Mouse (Mus musculus) hindbrain, embryonic 15.5 days (tissue): ENCODE measurements around the gene Micu1. TPM values are rescaled to one million over a fixed set of nuclear protein-coding genes. Genes with fewer than 3 reads are reported as not detected.

ENCODE experiments used
- ATAC-seq: fragments of 200-750 bp; cut with Nextera tagmentation; 2 replicates; pipeline ENCODE4 v1.8.0; 2017; ENCODE audit warnings: low read depth, moderate number of reproducible peaks, moderate TSS enrichment; ENCODE audit not compliant: low FRiP score
- H3K27ac ChIP-seq: fragments of 300-500 bp; sonication (generic); replicated peaks from 2 replicates; pipeline ENCODE4 v1.5.1; 2015; ENCODE audit warnings: mild to moderate bottlenecking, inconsistent platforms
- H3K27me3 ChIP-seq: fragments of 300-500 bp; sonication (generic); 2 replicates; pipeline ENCODE4 v1.6.1; 2015; ENCODE audit warnings: control low read depth, inconsistent platforms
- H3K36me3 ChIP-seq: fragments of 300-500 bp; sonication (generic); 2 replicates; pipeline ENCODE4 v1.6.1; 2015; ENCODE audit warnings: control low read depth, inconsistent platforms
- H3K4me1 ChIP-seq: fragments of 300-500 bp; sonication (generic); replicated peaks from 2 replicates; pipeline ENCODE4 v1.6.1; 2015; ENCODE audit warnings: control low read depth, inconsistent platforms
- H3K4me2 ChIP-seq: fragments of 300-500 bp; sonication (generic); 2 replicates; pipeline ENCODE4 v1.6.1; 2015; ENCODE audit warnings: moderate library complexity, mild to moderate bottlenecking, inconsistent platforms
- H3K4me3 ChIP-seq: fragments of 300-500 bp; sonication (generic); 2 replicates; pipeline ENCODE4 v1.5.1; 2015; ENCODE audit warnings: mild to moderate bottlenecking, inconsistent platforms
- H3K9ac ChIP-seq: fragments of 300-500 bp; sonication (generic); 2 replicates; pipeline ENCODE4 v1.6.1; 2015; ENCODE audit warnings: inconsistent platforms
- H3K9me3 ChIP-seq: fragments of 300-500 bp; sonication (generic); 2 replicates; pipeline ENCODE4 v1.6.1; 2016; ENCODE audit warnings: control low read depth, inconsistent platforms
- WGBS: fragments of 180-500 bp; shearing (Covaris S2); methylation state at CpG from one replicate; pipeline ENCODE4 v1.1.7; 2015; 5-methylcytosine and 5-hydroxymethylcytosine counted together
- polyA plus RNA-seq: library from polyadenylated mRNA; unstranded; fragments of >200 nt; fragmentation: Nextera tagmentation; extraction: Ambion mirVana; gene quantifications from 2 replicates; pipeline ENCODE4 v1.2.1, GENCODE M21; 2015

Gene Micu1
- polyA plus RNA-seq, 1 experiment from 2014 or later: 79.7 TPM

DNA sequence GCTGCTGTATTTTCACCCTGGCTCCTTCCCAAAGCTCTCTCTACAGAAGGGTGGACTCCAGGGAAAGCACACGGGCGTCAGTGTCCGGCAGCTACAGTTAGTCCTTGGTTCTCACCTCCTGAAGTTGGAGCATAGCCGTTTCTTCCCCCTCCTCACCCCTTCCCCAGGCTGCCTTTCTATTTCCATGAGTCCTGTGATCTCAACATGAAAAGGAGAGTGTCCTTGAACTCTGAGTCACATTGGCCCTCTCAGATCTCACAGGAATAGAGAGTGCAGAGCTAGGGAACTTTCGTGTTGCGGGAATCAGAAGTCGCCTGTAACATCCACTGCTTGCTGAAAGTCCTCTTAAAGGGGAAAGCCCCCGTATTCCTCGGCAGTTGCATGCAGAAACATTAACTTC, 116.9 kb downstream of the Micu1 start:
- Histone ChIP-seq H3K27me3 (no peaks in the 10 kb centered on the region), H3K4me2 (no peak overlapping the region), H3K4me1 (peaks cover 4% of the 10 kb centered on the region; the same call in 1 of the 2 replicates), H3K27ac (no peak overlapping the region), H3K36me3 (no peaks in the 10 kb centered on the region), H3K4me3 (no peak overlapping the region), H3K9ac (no peak overlapping the region), H3K9me3 (no peaks in the 10 kb centered on the region)
- ATAC-seq: no peak
- 87% methylated on average over 9 of the region's 9 CpGs for WGBS

DNA sequence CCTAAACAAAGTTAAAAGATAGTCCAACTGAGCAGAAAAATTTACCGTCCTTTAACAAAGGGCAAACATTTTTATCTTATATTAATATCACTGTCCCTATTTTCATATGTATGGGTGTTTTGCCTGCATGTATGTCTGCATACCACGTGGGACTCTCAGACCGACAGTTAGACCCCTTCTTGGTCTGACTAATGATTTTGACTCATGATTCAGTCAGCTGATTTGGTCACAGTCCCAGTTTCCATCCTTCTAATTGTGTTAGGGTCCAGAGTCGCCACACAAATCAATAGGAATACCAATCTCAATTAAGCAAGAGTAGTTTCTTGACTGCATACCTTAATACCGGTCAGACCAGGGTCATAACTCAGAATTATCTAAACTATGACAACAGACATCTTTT, 118.6 kb downstream of the Micu1 start:
- no peaks in the 10 kb centered on the region for H3K36me3 ChIP-seq
- no peak overlapping the region for H3K4me2 ChIP-seq
- H3K9ac ChIP-seq: no peak overlapping the region
- no peak overlapping the region for H3K27ac ChIP-seq
- WGBS: 82% methylated on average over 5 of the region's 5 CpGs
- peaks cover 4% of the 10 kb centered on the region; the same call in 1 of the 2 replicates for H3K4me1 ChIP-seq
- no peaks in the 10 kb centered on the region for H3K9me3 ChIP-seq
- H3K4me3 ChIP-seq: no peak overlapping the region
- no peak for ATAC-seq
- H3K27me3 ChIP-seq: no peaks in the 10 kb centered on the region

DNA sequence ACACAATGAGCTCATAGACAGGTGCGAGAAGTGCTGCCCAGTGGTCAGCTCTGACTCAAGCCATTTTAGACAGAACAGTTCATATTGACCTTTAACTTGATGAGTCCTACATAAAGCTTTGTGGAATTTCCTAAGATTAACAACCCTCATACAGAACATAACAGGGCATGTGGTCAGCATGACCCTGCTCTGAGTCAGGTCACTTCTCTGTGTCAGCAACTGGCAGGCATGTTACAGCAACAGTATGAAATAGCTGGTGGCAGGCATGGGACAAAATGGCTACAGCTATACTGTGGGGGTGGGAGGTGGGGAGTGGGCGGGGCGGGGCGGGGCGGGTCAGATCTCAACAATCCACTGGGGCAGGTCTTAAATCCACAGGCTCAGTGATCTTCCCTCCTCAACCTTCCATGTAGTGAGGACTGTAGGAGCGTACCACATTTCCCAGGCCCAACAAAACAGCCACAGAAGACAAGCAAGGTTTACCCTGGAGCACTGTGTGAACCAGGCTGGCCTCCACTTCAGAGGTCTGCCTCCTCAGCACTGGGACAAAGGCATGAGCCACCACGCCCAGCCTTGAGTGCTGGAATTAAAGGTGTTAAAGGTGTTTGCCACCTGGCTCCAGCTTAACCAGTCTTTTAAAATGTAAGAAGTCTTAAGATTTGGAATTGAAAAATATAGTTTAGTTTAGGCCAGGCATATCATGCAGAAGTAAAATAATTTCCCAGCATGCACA, 119.2 kb downstream of the Micu1 start:
- Histone ChIP-seq H3K9ac (no peak overlapping the region), H3K9me3 (no peaks in the 10 kb centered on the region), H3K27me3 (no peaks in the 10 kb centered on the region), H3K36me3 (no peaks in the 10 kb centered on the region), H3K4me3 (no peak overlapping the region), H3K4me1 (no peaks in the 10 kb centered on the region), H3K4me2 (no peak overlapping the region), H3K27ac (no peak overlapping the region)
- WGBS: 85% methylated on average over 7 of the region's 7 CpGs
- no peak for ATAC-seq

DNA sequence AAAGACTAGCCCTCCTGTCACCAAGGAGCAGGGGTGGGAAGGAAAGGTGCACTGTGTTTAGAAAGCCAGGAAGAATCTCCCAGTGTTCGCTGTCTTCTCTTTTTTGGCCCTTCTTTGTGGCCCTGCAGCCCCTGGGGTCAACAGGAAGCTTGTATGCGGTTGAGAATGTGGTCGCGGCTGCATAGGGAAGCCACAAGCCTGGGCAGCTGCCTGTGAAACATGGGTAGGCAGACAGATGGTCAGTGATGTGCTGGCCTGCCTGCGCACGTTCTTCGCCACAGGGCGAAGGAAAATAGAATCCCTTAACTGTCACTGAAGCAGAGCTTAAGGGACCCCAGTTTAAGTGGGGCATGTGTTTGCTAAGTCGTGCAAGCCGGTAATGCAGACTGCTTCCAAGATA, 120.6 kb downstream of the Micu1 start:
- Histone ChIP-seq H3K9ac (no peak overlapping the region), H3K27me3 (no peaks in the 10 kb centered on the region), H3K4me2 (no peak overlapping the region), H3K4me1 (no peaks in the 10 kb centered on the region), H3K27ac (no peak overlapping the region), H3K9me3 (no peaks in the 10 kb centered on the region), H3K4me3 (no peak overlapping the region), H3K36me3 (peaks cover 5% of the 10 kb centered on the region; the same call in 1 of the 2 replicates)
- no peak for ATAC-seq
- WGBS: 73% methylated on average over 10 of the region's 10 CpGs

DNA sequence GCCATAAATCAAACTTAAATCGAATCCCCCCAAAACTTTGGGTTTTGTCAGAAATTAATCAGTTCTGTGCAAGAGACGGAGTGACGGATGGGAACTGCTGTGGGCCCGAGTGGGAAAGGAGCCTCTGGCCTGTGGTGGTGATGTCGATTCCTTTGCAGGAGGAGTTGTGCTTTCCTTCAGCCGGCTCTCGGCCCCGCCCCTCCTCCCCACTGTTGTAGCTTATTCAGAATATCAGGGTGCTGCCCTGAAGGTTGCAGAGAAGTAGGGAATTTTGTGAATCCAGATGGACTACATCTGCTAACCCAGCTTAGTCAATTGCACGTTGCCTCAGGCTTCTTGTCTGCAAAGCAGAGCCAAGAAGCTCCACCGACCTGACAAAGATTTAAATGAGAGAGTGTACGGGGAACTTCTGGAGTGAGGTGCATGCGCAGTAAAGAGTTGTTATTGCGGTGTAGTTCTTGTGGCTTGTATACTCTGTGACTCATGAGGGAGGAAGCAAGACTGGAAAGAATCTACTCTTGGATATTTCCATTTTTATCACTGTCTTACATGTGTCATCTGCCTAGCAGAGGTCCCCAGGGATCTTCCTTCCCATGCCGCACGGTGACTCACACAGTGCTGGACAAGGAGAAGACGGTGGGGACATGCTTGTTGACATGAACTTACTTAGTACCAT, 123.0 kb downstream of the Micu1 start:
- no peak overlapping the region for H3K4me3 ChIP-seq
- H3K27me3 ChIP-seq: no peaks in the 10 kb centered on the region
- no peaks in the 10 kb centered on the region for H3K4me1 ChIP-seq
- ATAC-seq: no peak
- H3K36me3 ChIP-seq: peaks cover 18% of the 10 kb centered on the region
- H3K9me3 ChIP-seq: no peaks in the 10 kb centered on the region
- H3K4me2 ChIP-seq: no peak overlapping the region
- 79% methylated on average over 16 of the region's 16 CpGs for whole genome bisulfite sequencing
- H3K27ac ChIP-seq: no peak overlapping the region
- no peak overlapping the region for H3K9ac ChIP-seq

DNA sequence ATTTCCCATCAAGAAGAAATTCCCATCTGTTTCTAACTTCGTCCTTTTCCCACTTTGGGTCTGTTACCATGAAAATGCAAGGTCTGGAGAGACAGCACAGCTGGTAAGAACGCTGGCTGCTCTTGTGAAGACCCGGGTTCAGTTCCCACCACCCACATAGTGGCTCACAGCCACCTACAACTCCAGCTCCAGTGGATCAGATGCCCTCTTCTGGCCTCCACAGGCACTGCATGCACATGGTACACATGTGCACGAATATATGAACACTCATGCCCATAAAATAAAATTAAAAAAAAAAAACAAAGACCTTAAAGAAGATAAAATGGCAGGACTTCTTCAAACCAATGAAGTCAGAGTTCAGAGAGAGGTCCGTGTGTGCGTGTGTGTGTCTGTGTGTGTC, 127.6 kb downstream of the Micu1 start:
- Histone ChIP-seq H3K4me1 (no peaks in the 10 kb centered on the region), H3K4me3 (no peak overlapping the region), H3K9ac (no peak overlapping the region), H3K9me3 (no peaks in the 10 kb centered on the region), H3K4me2 (no peak overlapping the region), H3K27me3 (no peaks in the 10 kb centered on the region), H3K27ac (no peak overlapping the region), H3K36me3 (peaks cover 18% of the 10 kb centered on the region)
- ATAC-seq: no peak
- 98% methylated on average over 6 of the region's 6 CpGs for WGBS

DNA sequence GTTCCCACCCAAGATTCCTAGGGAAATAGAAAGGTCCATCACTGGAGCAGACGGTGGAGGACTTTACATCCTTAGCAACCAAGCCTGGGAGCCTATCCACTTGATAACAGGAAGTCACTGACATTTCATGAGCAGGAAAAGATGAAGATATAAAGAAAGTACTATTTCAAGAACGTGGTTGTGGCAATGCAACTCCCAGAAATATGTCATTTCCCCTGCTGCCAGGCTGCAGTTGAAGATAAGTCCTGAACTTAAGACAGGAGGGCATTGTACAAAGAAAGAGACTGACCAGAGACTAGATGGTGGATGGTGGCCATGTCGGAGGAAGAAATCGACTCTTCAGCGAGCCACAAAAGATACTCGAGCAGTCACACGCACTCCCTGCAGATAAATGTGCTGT, 129.7 kb downstream of the Micu1 start:
- Histone ChIP-seq H3K9me3 (no peaks in the 10 kb centered on the region), H3K4me3 (no peak overlapping the region), H3K4me2 (no peak overlapping the region), H3K27me3 (no peaks in the 10 kb centered on the region), H3K4me1 (no peaks in the 10 kb centered on the region), H3K9ac (no peak overlapping the region), H3K27ac (no peak overlapping the region), H3K36me3 (peaks cover 18% of the 10 kb centered on the region)
- WGBS: 89% methylated on average over 7 of the region's 7 CpGs
- no peak for ATAC-seq

DNA sequence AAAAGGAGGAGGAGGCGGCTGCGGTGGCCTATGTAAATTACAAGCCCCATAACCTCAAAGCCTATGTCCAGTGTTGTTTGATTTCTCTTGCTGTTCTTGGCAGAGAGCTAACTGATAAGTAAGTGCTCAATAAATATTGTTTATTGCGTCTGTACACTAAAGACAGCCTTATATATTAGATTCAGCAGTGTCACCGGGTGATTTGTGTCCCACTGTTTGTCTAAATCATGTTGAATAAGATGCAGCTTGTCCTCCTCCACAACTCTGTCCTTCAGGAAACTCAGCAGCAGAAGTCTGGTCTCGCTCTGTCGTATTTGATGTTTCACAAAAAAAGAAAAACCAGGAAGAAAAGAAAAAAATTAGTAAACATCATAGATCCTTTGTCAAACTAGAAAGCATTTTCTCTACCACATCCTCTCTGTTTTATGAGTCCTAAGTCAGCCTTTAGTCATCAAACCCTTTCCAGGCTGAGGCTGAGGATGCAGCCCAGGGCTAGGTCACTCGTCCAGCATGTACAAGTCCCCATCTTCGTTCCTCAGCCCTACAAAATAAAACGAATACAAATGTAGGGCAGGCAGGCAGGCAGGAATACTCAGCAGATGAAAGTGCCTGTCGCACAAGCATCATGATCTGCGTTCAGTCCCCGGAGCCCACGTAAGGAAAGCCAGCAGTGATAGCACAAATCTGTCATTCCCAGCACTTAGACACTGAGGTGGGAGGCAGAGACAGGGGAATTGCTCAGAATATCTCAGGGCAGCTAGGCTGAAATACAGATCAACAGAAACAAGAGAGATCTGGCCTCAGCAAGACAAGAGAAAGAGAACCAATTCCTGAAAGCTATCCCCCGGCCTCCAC, 133.3 kb downstream of the Micu1 start:
- 85% methylated on average over 14 of the region's 14 CpGs for WGBS
- no peak overlapping the region for H3K9ac ChIP-seq
- no peaks in the 10 kb centered on the region for H3K9me3 ChIP-seq
- no peak overlapping the region for H3K4me3 ChIP-seq
- H3K4me2 ChIP-seq: no peak overlapping the region
- H3K4me1 ChIP-seq: no peaks in the 10 kb centered on the region
- no peak overlapping the region for H3K27ac ChIP-seq
- H3K36me3 ChIP-seq: no peaks in the 10 kb centered on the region
- no peak for ATAC-seq
- no peaks in the 10 kb centered on the region for H3K27me3 ChIP-seq

DNA sequence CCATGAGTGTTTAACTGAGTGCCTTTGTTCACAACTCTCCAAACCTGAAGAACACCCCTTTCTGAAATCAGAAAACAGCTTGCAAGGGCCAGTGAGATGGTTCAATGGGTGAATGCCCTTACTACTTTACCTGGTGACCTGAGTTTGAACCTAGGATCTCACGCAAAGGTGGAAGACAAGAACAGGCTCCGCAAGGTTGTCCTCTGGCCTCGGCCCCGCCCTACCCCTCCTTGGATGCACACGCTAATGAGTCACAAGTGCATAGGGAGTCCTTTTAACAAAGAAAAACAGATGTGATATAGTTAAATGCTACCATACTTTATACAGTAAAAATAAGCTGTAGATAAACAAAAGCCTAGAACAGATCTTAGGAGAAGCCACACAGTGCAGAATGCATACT, 135.2 kb downstream of the Micu1 start:
- H3K27me3 ChIP-seq: no peaks in the 10 kb centered on the region
- no peak overlapping the region for H3K4me3 ChIP-seq
- ATAC-seq: no peak
- no peaks in the 10 kb centered on the region for H3K4me1 ChIP-seq
- 97% methylated on average over 5 of the region's 5 CpGs for WGBS
- H3K4me2 ChIP-seq: no peak overlapping the region
- no peaks in the 10 kb centered on the region for H3K36me3 ChIP-seq
- no peak overlapping the region for H3K27ac ChIP-seq
- no peaks in the 10 kb centered on the region for H3K9me3 ChIP-seq
- H3K9ac ChIP-seq: no peak overlapping the region

DNA sequence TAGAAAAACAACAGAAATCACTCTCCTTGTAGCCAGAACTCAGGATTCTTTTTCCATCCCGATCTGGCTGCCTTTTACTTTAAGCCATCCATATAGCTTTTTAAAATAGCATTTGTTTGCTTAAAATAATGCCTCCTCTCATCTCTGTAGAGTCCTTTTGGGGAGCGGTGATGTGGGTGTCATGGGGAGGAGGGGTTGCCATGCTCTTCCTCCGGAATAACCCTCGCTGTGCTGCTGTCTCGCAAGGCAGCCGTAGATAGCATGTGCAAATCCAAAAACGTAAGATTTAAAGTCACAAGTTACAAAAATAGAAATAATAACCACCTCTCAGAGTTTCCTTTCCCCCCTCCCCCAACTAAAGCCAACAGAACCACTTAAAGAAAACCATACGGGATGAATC, 139.2 kb downstream of the Micu1 start:
- Histone ChIP-seq H3K27me3 (no peaks in the 10 kb centered on the region), H3K9ac (no peak overlapping the region), H3K4me1 (peaks cover 6% of the 10 kb centered on the region; the same call in 1 of the 2 replicates), H3K27ac (no peak overlapping the region), H3K4me3 (no peak overlapping the region), H3K36me3 (no peaks in the 10 kb centered on the region), H3K4me2 (no peak overlapping the region), H3K9me3 (no peaks in the 10 kb centered on the region)
- 95% methylated on average over 8 of the region's 8 CpGs for WGBS
- ATAC-seq: no peak

DNA sequence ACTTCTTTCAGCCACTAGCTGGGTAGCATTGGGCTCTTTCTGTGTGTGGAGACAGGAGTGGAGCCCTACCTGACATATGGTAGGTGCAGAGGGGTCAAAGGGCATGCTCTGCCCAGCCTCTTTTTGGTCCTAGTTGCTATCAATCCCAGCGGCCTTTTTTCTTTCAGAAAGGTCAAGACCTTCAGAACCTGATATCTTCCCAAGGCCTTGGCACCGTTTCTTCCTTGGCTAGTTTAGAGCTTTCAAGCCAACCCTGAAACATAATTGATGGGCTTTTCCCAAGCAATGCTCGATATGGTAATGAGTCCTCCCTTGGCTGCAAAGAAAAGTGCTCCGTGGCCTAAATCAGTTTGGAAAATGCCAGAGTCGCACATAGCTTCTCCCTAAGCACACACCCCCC, 140.8 kb downstream of the Micu1 start:
- peaks cover 6% of the 10 kb centered on the region; the same call in 1 of the 2 replicates for H3K4me1 ChIP-seq
- no peaks in the 10 kb centered on the region for H3K36me3 ChIP-seq
- no peak overlapping the region for H3K4me2 ChIP-seq
- H3K27ac ChIP-seq: no peak overlapping the region
- no peak overlapping the region for H3K4me3 ChIP-seq
- no peaks in the 10 kb centered on the region for H3K9me3 ChIP-seq
- H3K9ac ChIP-seq: no peak overlapping the region
- no peaks in the 10 kb centered on the region for H3K27me3 ChIP-seq
- ATAC-seq: no peak
- 21% methylated on average over 5 of the region's 5 CpGs for WGBS

DNA sequence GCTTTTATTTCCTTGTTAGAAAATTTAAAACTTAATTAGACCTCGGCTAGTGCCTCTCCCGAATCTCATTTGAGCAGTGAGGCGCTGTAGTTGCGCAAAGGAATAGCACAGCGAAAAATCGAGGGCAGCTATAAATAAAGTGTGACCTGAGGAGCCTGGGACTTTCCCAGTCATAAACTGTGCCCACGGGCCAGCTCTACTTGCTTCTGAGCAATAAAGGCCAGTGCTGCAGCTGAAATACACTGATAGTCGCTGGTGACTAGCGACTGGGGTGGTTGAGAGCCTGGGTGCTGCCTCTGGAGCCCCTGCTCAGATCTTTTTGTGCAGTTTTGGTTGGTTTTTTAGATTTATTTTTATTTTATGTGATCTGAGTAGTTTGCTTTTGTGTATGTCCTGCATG, 142.4 kb downstream of the Micu1 start:
- 71% methylated on average over 9 of the region's 9 CpGs for WGBS
- ATAC-seq: no peak
- H3K36me3 ChIP-seq: no peaks in the 10 kb centered on the region

More for the DNA sequence above, 142.4 kb downstream of the Micu1 start:
- Histone ChIP-seq H3K27ac (no peak overlapping the region), H3K4me3 (no peak overlapping the region), H3K27me3 (no peaks in the 10 kb centered on the region), H3K9me3 (no peaks in the 10 kb centered on the region), H3K9ac (no peak overlapping the region), H3K4me1 (peaks cover 6% of the 10 kb centered on the region; the same call in 1 of the 2 replicates), H3K4me2 (no peak overlapping the region)
